Comparison of ENCODE assay signal across 14 mouse cellular contexts in the genomic region with DNA sequence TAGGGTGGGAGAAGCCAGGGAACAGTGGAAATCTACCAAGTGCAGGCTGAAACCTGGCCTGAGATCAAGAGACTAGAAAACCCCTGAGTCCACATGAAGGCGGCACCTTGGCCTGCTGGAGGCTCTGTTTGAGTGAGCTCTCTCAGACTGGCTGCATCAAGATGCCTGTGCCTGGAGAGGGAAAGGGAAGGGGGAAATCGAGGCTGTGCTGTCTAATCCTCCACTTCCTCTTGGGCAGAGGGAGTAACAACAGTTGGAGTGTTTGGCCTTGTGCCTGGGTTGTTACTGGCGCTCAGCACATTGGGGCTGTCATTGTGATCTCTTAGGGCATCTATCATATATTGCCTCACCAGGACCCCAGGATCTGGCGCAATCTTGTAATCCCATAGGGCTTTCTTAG. TPM values are rescaled to one million over a fixed set of nuclear protein-coding genes. Genes with fewer than 3 reads are reported as not detected.
DNase-seq lines count a peak whose midpoint lies in the region.
"Had no signal": no experiment of that assay in that cellular context is flagged by ENCODE, and none has a peak within 500 bp of the region (broad histone marks: within the 10 kb centered on the region; RNA-seq: fewer than 3 reads in every experiment).

No protein-coding gene starts in this region.

- no peaks in the 10 kb centered on the region for H3K9me3 ChIP-seq in limb, embryonic 10.5 days (replicated peaks)
- H3K9me3 ChIP-seq: liver, embryonic 15.5 days had no signal

- 79% methylated on average over 4 of the region's 4 CpGs for WGBS in limb, embryonic 10.5 days

- peaks cover 32% of the 10 kb centered on the region for H3K4me1 ChIP-seq in limb, embryonic 10.5 days
- H3K4me1 ChIP-seq: liver, embryonic 15.5 days had no signal

- peaks cover 25% of the 10 kb centered on the region for H3K36me3 ChIP-seq in limb, embryonic 10.5 days
- H3K36me3 ChIP-seq: liver, embryonic 15.5 days had no signal

- peak; percentile 46 for DNase-seq in gastrocnemius, adult 18-20 months (ENCODE audit: low spot score)
- DNase-seq in gastrocnemius, postnatal 36 days: no peak
- DNase-seq in kidney, postnatal 14 days: peak; percentile 14
- DNase-seq in kidney, postnatal 4 days: no peak
- DNase-seq in limb, embryonic 10.5 days (ENCODE audit: low spot score): no peak
- peak; percentile 57 for DNase-seq in skeletal muscle tissue, adult 2 months (ENCODE audit: low read depth, low spot score)
- DNase-seq in retina, postnatal 1 day: no peak
- no peak for DNase-seq in left cerebral cortex, postnatal 25 days (ENCODE audit: low spot score in 2 of 2)
- DNase-seq: heart, postnatal 10 days; right cerebral cortex, postnatal 25 days; thymus, postnatal 14 days had no signal

- H3K4me3 ChIP-seq in limb, embryonic 10.5 days: no peak overlapping the region
- H3K4me3 ChIP-seq: embryonic facial prominence, embryonic 13.5 days; liver, embryonic 15.5 days had no signal

- no peaks in the 10 kb centered on the region for H3K27me3 ChIP-seq in limb, embryonic 10.5 days (ENCODE audit: low read depth, poor library complexity, severe bottlenecking)
- H3K27me3 ChIP-seq: embryonic facial prominence, embryonic 13.5 days had no signal

- H3K27ac ChIP-seq in limb, embryonic 10.5 days: 0 out of 2 replicates have a peak overlapping the region, but pooled peaks have one; percentile 47
- H3K27ac ChIP-seq: embryonic facial prominence, embryonic 13.5 days; liver, embryonic 15.5 days had no signal

- intact Hi-C loops in gastrocnemius, postnatal 36 days (cut with DNase I): no loop called here
- intact Hi-C loops in left cerebral cortex, postnatal 25 days (cut with DNase I): no loop called here

RNA-seq across cellular contexts. Expression of gene Fbln2, which starts 36.4 kb away (rescaled TPM):
- total RNA-seq in gastrocnemius, adult 18-20 months (2021): 10 to 100 TPM; 40.1 to 51.6 TPM
- total RNA-seq in gastrocnemius, postnatal 36 days (2021): 10 to 100 TPM; 42.5 to 50.6 TPM
- 61.9 and 101 TPM in 2 replicates for polyA plus RNA-seq in limb, embryonic 10.5 days (2016; fragmentation: Nextera tagmentation; extraction: Ambion mirVana)
- 1 to 10 TPM; 3.9 to 6.5 TPM for total RNA-seq in left cerebral cortex, postnatal 25 days (2021)
- total RNA-seq: neutrophil, adult 5-6 weeks had no signal

Comparison
In these comparisons a context has a peak if more than half of its experiments do, and no peak if none do; other contexts are left out.
1. DNase-seq: peak in gastrocnemius, adult 18-20 months (single experiment), kidney, postnatal 14 days (single experiment) and skeletal muscle tissue, adult 2 months (single experiment); none in gastrocnemius, postnatal 36 days (0 of 2), kidney, postnatal 4 days (0 of 2), limb, embryonic 10.5 days (single experiment), retina, postnatal 1 day (single experiment) and left cerebral cortex, postnatal 25 days (0 of 2).
2. RNA of gene Fbln2, which starts 36.4 kb away (total RNA-seq): 40.1 to 51.6 TPM in gastrocnemius, adult 18-20 months and 42.5 to 50.6 TPM in gastrocnemius, postnatal 36 days; 3.9 to 6.5 TPM in left cerebral cortex, postnatal 25 days; every median in the first group is over 4 times any median in the second.